Mouse (Mus musculus) adrenal gland, adult 8-10 months (tissue): Measurements from ENCODE around the gene Angel2. TPM values are rescaled to one million over a fixed set of nuclear protein-coding genes. Genes with fewer than 3 reads are reported as not detected.

Experiments used
- DNase-seq: peaks from one replicate; pipeline ENCODE4 v3.0.0; 2022
- total RNA-seq, 4 experiments: library from RNA; stranded (reverse); gene quantifications; 2 replicates each; pipeline ENCODE4 v1.2.4; 2022

Gene Angel2
- total RNA-seq, 4 experiments from 2014 or later: 50.5 to 75.4 (median 65.5) TPM

- no peak for DNase-seq
Measured at GRCm38 (mm10) chr1:190980470-190980869, 55.6 kb downstream of the Angel2 start.

GRCm38 (mm10) chr1:190981412-190981811, 56.5 kb downstream of the Angel2 start:
- no peak for DNase-seq

DNA sequence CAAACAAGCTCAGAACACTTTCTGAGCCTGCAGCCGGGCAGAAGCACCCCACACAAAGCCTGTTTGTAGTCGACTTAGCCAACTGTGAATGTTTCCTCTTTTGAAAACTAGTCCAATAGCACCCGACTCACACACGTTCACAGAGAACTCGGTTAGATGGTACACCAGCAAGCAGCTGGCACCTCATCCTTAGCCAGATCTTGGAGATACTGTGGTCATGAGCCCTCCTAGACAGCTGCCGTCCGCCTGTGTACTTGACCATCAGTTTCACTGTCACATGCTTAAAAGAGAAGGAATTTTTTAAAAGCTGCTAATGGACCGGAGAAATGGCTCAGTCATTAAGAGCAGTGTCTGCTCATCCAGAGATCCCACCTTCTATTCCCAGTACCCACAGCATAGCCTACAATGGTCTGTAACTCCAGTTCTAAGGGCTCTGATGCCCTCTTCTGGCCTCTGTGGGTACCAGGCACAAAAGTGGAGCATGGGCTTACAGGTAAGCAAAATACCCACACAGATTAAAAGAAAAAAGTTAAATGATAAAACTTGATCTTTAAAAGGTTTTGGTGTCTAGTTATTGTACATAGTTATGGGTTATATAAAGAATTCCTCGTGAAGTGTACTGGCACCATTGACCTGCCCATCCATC, 64.6 kb downstream of the Angel2 start:
- no peak for DNase-seq

DNA sequence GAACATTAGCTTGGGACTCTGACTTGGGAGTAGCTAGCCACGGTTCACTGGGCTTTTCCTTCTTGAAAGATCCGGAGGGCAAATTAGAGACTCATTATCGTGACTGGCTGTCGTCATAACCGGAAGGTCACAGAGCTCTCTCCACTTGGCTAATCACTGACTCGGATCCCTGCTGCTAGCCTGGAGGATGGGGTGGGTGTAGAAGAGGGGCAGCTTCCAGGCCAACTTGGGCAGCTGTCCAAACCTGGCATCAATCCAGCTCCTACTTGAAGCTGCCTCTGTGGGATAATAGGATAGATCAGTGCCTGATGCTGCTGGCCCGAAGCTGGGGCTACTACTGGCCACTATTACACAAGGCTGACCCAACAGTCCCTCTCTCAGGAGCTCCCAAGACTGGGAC, 70.6 kb downstream of the Angel2 start:
- DNase-seq: peak; percentile 18

DNA sequence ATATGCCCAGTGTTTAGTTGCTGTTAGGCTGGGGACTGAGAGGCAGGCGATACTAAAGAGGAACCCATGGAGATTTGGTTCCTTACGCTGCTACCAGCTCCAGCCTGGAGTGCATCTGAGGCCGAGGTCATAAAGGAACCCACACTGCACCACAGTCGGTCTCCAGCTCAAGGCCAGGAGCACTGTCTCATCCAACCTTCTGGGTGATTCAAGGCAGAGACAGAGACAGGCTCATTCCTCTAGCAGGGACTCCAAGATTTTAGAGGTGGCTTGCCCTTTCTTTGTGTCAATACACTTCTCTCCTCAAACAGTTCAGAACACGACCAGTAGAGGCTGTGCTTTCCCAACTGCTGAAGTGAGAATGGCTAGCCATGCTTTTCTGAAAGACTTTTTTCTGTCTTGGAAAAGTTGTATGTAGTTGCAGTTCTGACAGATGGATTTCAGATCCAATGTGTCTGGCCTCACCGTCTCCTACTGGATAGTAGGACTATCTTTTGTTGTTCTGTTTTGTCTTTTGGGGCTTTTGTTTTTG, 71.5 kb downstream of the Angel2 start:
- DNase-seq: no peak

Other genes starting within 250 kb of the Angel2 start
- gene Rps6kc1, start 13.3 kb upstream of the Angel2 start, total RNA-seq: 10 to 100 TPM; 17.6 to 30.7 (median 23.1) TPM
- under 1 TPM in 3 of 4 experiments, not detected in 1; 0.10 to 0.27 (median 0.25) TPM for gene Vash2, start 54.2 kb downstream of the Angel2 start, total RNA-seq
- gene Flvcr1, start 101.0 kb downstream of the Angel2 start, total RNA-seq: 10 to 100 TPM; 12.4 to 20.8 (median 16.6) TPM
- gene Spata45, start 111.5 kb downstream of the Angel2 start, total RNA-seq: not detected
- 10 to 100 TPM; 11.4 to 38.0 (median 23.8) TPM for gene Tatdn3, start 137.8 kb downstream of the Angel2 start, total RNA-seq
- 1 to 10 TPM in 1 of 4 experiments, under 1 TPM in 3; 0.35 to 1.1 (median 0.72) TPM for gene Nsl1, start 137.9 kb downstream of the Angel2 start, total RNA-seq
- gene Batf3, start 172.7 kb downstream of the Angel2 start, total RNA-seq: 1 to 10 TPM in 3 of 4 experiments, under 1 TPM in 1; 0.64 to 5.4 (median 2.5) TPM
- gene Fam71a, start 239.7 kb downstream of the Angel2 start, total RNA-seq: not detected